Mouse (Mus musculus) telencephalon, adult 2 months (tissue): ENCODE measurements around the gene 4930503B20Rik.

Experiments used
- DNase-seq: peaks from one replicate; pipeline ENCODE4 v3.0.0-alpha.2; 2011; ENCODE audit warnings: low read depth, low spot score

4930503B20Rik gene

GRCm38 (mm10) chr3:146651217-146651616, at the start of gene 4930503B20Rik:
Gene 4930503B20Rik (minus strand): TSS chr3:146651317.
- no peak for DNase-seq

- DNase-seq: no peak
These were observed 48.9 kb upstream of the 4930503B20Rik start for GRCm38 (mm10) chr3:146700051-146700450.

GRCm38 (mm10) chr3:146698982-146699381, 47.9 kb upstream of the 4930503B20Rik start:
- DNase-seq: no peak

- no peak for DNase-seq
These were observed 41.4 kb upstream of the 4930503B20Rik start for GRCm38 (mm10) chr3:146692547-146692946.

GRCm38 (mm10) chr3:146687121-146687725, 36.1 kb upstream of the 4930503B20Rik start:
- DNase-seq: no peak

- DNase-seq: no peak
These were observed 35.3 kb upstream of the 4930503B20Rik start for GRCm38 (mm10) chr3:146686428-146686827.

GRCm38 (mm10) chr3:146684811-146685675, 33.9 kb upstream of the 4930503B20Rik start, which contains the start of gene Samd13:
Gene Samd13 (minus strand): TSS chr3:146685592.
- DNase-seq: no peak

- DNase-seq: no peak
These were observed 32.0 kb upstream of the 4930503B20Rik start for GRCm38 (mm10) chr3:146683095-146683494.

- peak; percentile 68 for DNase-seq
These were observed 31.1 kb upstream of the 4930503B20Rik start for GRCm38 (mm10) chr3:146682140-146682651.

GRCm38 (mm10) chr3:146681696-146682095, 30.6 kb upstream of the 4930503B20Rik start:
- no peak for DNase-seq

GRCm38 (mm10) chr3:146680625-146681024, 29.5 kb upstream of the 4930503B20Rik start:
- no peak for DNase-seq

GRCm38 (mm10) chr3:146679646-146680045, 28.5 kb upstream of the 4930503B20Rik start:
- no peak for DNase-seq

GRCm38 (mm10) chr3:146676193-146676592, 25.1 kb upstream of the 4930503B20Rik start:
- DNase-seq: no peak

- DNase-seq: no peak
These were observed 24.0 kb upstream of the 4930503B20Rik start for GRCm38 (mm10) chr3:146675101-146675500.

- no peak for DNase-seq
These were observed 20.0 kb upstream of the 4930503B20Rik start for GRCm38 (mm10) chr3:146671121-146671520.

- DNase-seq: no peak
These were observed 10.8 kb upstream of the 4930503B20Rik start for GRCm38 (mm10) chr3:146661907-146662306.

GRCm38 (mm10) chr3:146661001-146661400, 9.9 kb upstream of the 4930503B20Rik start:
- DNase-seq: peak; percentile 39

- DNase-seq: no peak
These were observed 8.2 kb upstream of the 4930503B20Rik start for GRCm38 (mm10) chr3:146659321-146659720.

- peak; percentile 27 for DNase-seq
These were observed 7.0 kb upstream of the 4930503B20Rik start for GRCm38 (mm10) chr3:146658061-146658639.

GRCm38 (mm10) chr3:146657433-146657832, 6.3 kb upstream of the 4930503B20Rik start:
- DNase-seq: no peak

- DNase-seq: no peak
These were observed 4.0 kb upstream of the 4930503B20Rik start for GRCm38 (mm10) chr3:146655111-146655577.

GRCm38 (mm10) chr3:146653692-146654091, 2.6 kb upstream of the 4930503B20Rik start:
- DNase-seq: no peak
